Mouse (Mus musculus) neural tube, embryonic 11.5 days (tissue): Measurements from ENCODE around the gene Hipk4. TPM values are rescaled to one million over a fixed set of nuclear protein-coding genes. Genes with fewer than 3 reads are reported as not detected.

Experiments used
- ATAC-seq: fragments of 200-750 bp; cut with Nextera tagmentation; 2 replicates; pipeline ENCODE4 v1.8.0; 2017; ENCODE audit warnings: moderate number of reproducible peaks, mild to moderate bottlenecking, moderate TSS enrichment, moderate library complexity; ENCODE audit not compliant: insufficient read depth, low FRiP score, low TSS enrichment
- DNase-seq: peaks from one replicate; pipeline ENCODE4 v3.0.0-alpha.2; 2015; ENCODE audit warnings: low spot score
- H3K27ac ChIP-seq: fragments of 300-500 bp; sonication (generic); 2 replicates; pipeline ENCODE4 v1.5.1; 2014; ENCODE audit warnings: low read depth, mild to moderate bottlenecking, low read length
- H3K27me3 ChIP-seq: fragments of 300-500 bp; sonication (generic); 2 replicates; pipeline ENCODE4 v1.6.1; 2014; ENCODE audit warnings: mild to moderate bottlenecking, low read length, mixed read lengths; ENCODE audit not compliant: control insufficient read depth, insufficient read depth
- H3K36me3 ChIP-seq: fragments of 300-500 bp; sonication (generic); 2 replicates; pipeline ENCODE4 v1.6.1; 2014; ENCODE audit warnings: mild to moderate bottlenecking, low read length, moderate library complexity, mixed read lengths; ENCODE audit not compliant: control insufficient read depth, insufficient read depth
- H3K4me1 ChIP-seq: fragments of 300-500 bp; sonication (generic); 2 replicates; pipeline ENCODE4 v1.6.1; 2014; ENCODE audit warnings: low read length, mixed read lengths; ENCODE audit not compliant: control insufficient read depth, insufficient read depth
- H3K4me2 ChIP-seq: fragments of 300-500 bp; sonication (generic); 2 replicates; pipeline ENCODE4 v1.6.1; 2014; ENCODE audit warnings: low read depth, mild to moderate bottlenecking, moderate library complexity
- H3K4me3 ChIP-seq: fragments of 300-500 bp; sonication (generic); 2 replicates; pipeline ENCODE4 v1.5.1; 2014; ENCODE audit warnings: low read depth, low read length
- H3K9ac ChIP-seq: fragments of 300-500 bp; sonication (generic); 2 replicates; pipeline ENCODE4 v1.6.1; 2014; ENCODE audit warnings: mild to moderate bottlenecking, low read length
- H3K9me3 ChIP-seq: fragments of 300-500 bp; sonication (generic); 2 replicates; pipeline ENCODE4 v1.6.1; 2016; ENCODE audit warnings: low read length; ENCODE audit not compliant: control insufficient read depth
- WGBS: fragments of 180-500 bp; shearing (Covaris S2); extraction: QIAGEN DNeasy Blood & Tissue Kit; methylation state at CpG from one replicate; pipeline ENCODE4 v1.1.7; 2014; 5-methylcytosine and 5-hydroxymethylcytosine counted together
- polyA plus RNA-seq: library from polyadenylated mRNA; unstranded; fragments of >200 nt; fragmentation: Nextera tagmentation; extraction: Ambion mirVana; gene quantifications from 2 replicates; pipeline ENCODE4 v1.2.1, GENCODE M21; 2014

Hipk4 gene
- polyA plus RNA-seq, 1 experiment from 2014 or later = 0.50 TPM

GRCm38 (mm10) chr7:27526039-27526827 is 3.2 kb downstream of the Hipk4 start:
- H3K4me3 ChIP-seq = no peak overlapping the region
- no peaks in the 10 kb centered on the region for H3K9me3 ChIP-seq
- DNase-seq = peak; percentile 84
- H3K9ac ChIP-seq = no peak overlapping the region
- H3K4me2 ChIP-seq = no peak overlapping the region
- H3K4me1 ChIP-seq = no peaks in the 10 kb centered on the region
- H3K27me3 ChIP-seq = no peaks in the 10 kb centered on the region
- no peak overlapping the region for H3K27ac ChIP-seq
- ATAC-seq = no peak
- WGBS = 29% methylated on average over 10 of the region's 10 CpGs
- H3K36me3 ChIP-seq = 0 out of 2 replicates have a peak, but pooled peaks cover 2% of the 10 kb centered on the region

- Histone ChIP-seq H3K4me2 (no peak overlapping the region), H3K27ac (no peak overlapping the region), H3K36me3 (0 out of 2 replicates have a peak, but pooled peaks cover 4% of the 10 kb centered on the region), H3K9ac (no peak overlapping the region), H3K4me1 (no peaks in the 10 kb centered on the region), H3K27me3 (no peaks in the 10 kb centered on the region), H3K9me3 (no peaks in the 10 kb centered on the region), H3K4me3 (no peak overlapping the region)
- WGBS = 85% methylated on average over 21 of the region's 21 CpGs
- no peak for ATAC-seq
- DNase-seq = no peak
Observed at GRCm38 (mm10) chr7:27529070-27529469, 6.0 kb downstream of the Hipk4 start.

GRCm38 (mm10) chr7:27530937-27531336 is 7.9 kb downstream of the Hipk4 start:
- Histone ChIP-seq H3K9ac (no peak overlapping the region), H3K4me1 (no peaks in the 10 kb centered on the region), H3K27me3 (no peaks in the 10 kb centered on the region), H3K9me3 (no peaks in the 10 kb centered on the region), H3K27ac (no peak overlapping the region), H3K36me3 (peaks cover 4% of the 10 kb centered on the region; the same call in 1 of the 2 replicates), H3K4me2 (no peak overlapping the region), H3K4me3 (no peak overlapping the region)
- 82% methylated on average over 3 of the region's 3 CpGs for WGBS
- DNase-seq (no peak), ATAC-seq (no peak)

GRCm38 (mm10) chr7:27531707-27532106 is 8.6 kb downstream of the Hipk4 start:
- Histone ChIP-seq H3K36me3 (peaks cover 9% of the 10 kb centered on the region; the same call in 1 of the 2 replicates), H3K4me2 (no peak overlapping the region), H3K27ac (no peak overlapping the region), H3K4me1 (no peaks in the 10 kb centered on the region), H3K27me3 (no peaks in the 10 kb centered on the region), H3K9me3 (no peaks in the 10 kb centered on the region), H3K9ac (no peak overlapping the region), H3K4me3 (no peak overlapping the region)
- WGBS = 97% methylated on average over 8 of the region's 10 CpGs
- no peak for DNase-seq
- no peak for ATAC-seq

GRCm38 (mm10) chr7:27532480-27533050 is 9.5 kb downstream of the Hipk4 start:
- ATAC-seq = no peak
- H3K36me3 ChIP-seq = peaks cover 11% of the 10 kb centered on the region

GRCm38 (mm10) chr7:27535386-27535785 is 12.3 kb downstream of the Hipk4 start:
- no peaks in the 10 kb centered on the region for H3K9me3 ChIP-seq
- DNase-seq (no peak), ATAC-seq (no peak)
- no peak overlapping the region for H3K4me3 ChIP-seq
- H3K4me2 ChIP-seq = no peak overlapping the region
- no peak overlapping the region for H3K27ac ChIP-seq
- WGBS = 88% methylated on average over 2 of the region's 2 CpGs
- H3K9ac ChIP-seq = no peak overlapping the region
- no peaks in the 10 kb centered on the region for H3K27me3 ChIP-seq
- H3K4me1 ChIP-seq = no peaks in the 10 kb centered on the region
- peaks cover 11% of the 10 kb centered on the region for H3K36me3 ChIP-seq

More at GRCm38 (mm10) chr7:27532480-27533050, 9.5 kb downstream of the Hipk4 start:
- Histone ChIP-seq H3K4me3 (no peak overlapping the region), H3K27me3 (no peaks in the 10 kb centered on the region), H3K9ac (no peak overlapping the region), H3K4me2 (no peak overlapping the region), H3K27ac (no peak overlapping the region), H3K4me1 (no peaks in the 10 kb centered on the region), H3K9me3 (no peaks in the 10 kb centered on the region)
- 87% methylated on average over 9 of the region's 9 CpGs for WGBS
- no peak for DNase-seq

GRCm38 (mm10) chr7:27536618-27537017 is 13.6 kb downstream of the Hipk4 start:
- H3K4me1 ChIP-seq = no peaks in the 10 kb centered on the region
- no peak overlapping the region for H3K4me3 ChIP-seq
- H3K9ac ChIP-seq = no peak overlapping the region
- H3K9me3 ChIP-seq = no peaks in the 10 kb centered on the region
- WGBS = 88% methylated on average over 6 of the region's 6 CpGs
- DNase-seq = no peak
- H3K27me3 ChIP-seq = no peaks in the 10 kb centered on the region
- H3K27ac ChIP-seq = no peak overlapping the region
- ATAC-seq = no peak
- no peak overlapping the region for H3K4me2 ChIP-seq
- H3K36me3 ChIP-seq = peaks cover 9% of the 10 kb centered on the region

GRCm38 (mm10) chr7:27537998-27538397 is 14.9 kb downstream of the Hipk4 start:
- DNase-seq = no peak
- H3K36me3 ChIP-seq = peaks cover 7% of the 10 kb centered on the region
- WGBS = 83% methylated on average over 8 of the region's 8 CpGs

GRCm38 (mm10) chr7:27538797-27539196 is 15.7 kb downstream of the Hipk4 start:
- DNase-seq = no peak
- ATAC-seq = no peak
- no peaks in the 10 kb centered on the region for H3K9me3 ChIP-seq
- no peak overlapping the region for H3K27ac ChIP-seq
- H3K4me1 ChIP-seq = no peaks in the 10 kb centered on the region
- no peak overlapping the region for H3K9ac ChIP-seq
- no peak overlapping the region for H3K4me2 ChIP-seq
- H3K36me3 ChIP-seq = peaks cover 7% of the 10 kb centered on the region
- 94% methylated on average over 2 of the region's 2 CpGs for WGBS
- no peaks in the 10 kb centered on the region for H3K27me3 ChIP-seq
- no peak overlapping the region for H3K4me3 ChIP-seq

More at GRCm38 (mm10) chr7:27537998-27538397, 14.9 kb downstream of the Hipk4 start:
- Histone ChIP-seq H3K4me2 (no peak overlapping the region), H3K4me3 (no peak overlapping the region), H3K27ac (no peak overlapping the region), H3K9ac (no peak overlapping the region), H3K4me1 (no peaks in the 10 kb centered on the region), H3K27me3 (no peaks in the 10 kb centered on the region), H3K9me3 (no peaks in the 10 kb centered on the region)
- ATAC-seq = no peak
